Mouse (Mus musculus): Measurements from ENCODE around the gene Eppin. TPM values are rescaled to one million over a fixed set of nuclear protein-coding genes. Genes with fewer than 3 reads are reported as not detected.
"Not testable (repeated sequence)": the region's sequence is repeated elsewhere in the genome, so short reads cannot be mapped to it uniquely, and the experiment has no call there.

Gene Eppin
- polyA plus RNA-seq, 1 experiment from 2014 or later, result not detected

- no peak for ATAC-seq
- Histone ChIP-seq H3K36me3 (no peaks in the 10 kb centered on the region), H3K27ac (no peak overlapping the region), H3K4me1 (no peaks in the 10 kb centered on the region), H3K27me3 (replicated peaks) (no peaks in the 10 kb centered on the region), H3K9ac (no peak overlapping the region), H3K9me3 (replicated peaks) (peaks cover 10% of the 10 kb centered on the region), H3K4me2 (no peak overlapping the region), H3K4me3 (no peak overlapping the region)
- WGBS (ENCODE audit: insufficient replicate concordance), result 46% methylated on average over 3 of the region's 3 CpGs
Measured at GRCm38 (mm10) chr2:164600179-164600578, 6.8 kb upstream of the Eppin start.

- no peaks in the 10 kb centered on the region for H3K4me1 ChIP-seq
- no peak overlapping the region for H3K9ac ChIP-seq
- no peak overlapping the region for H3K4me2 ChIP-seq
- no peaks in the 10 kb centered on the region for H3K9me3 ChIP-seq (replicated peaks)
- H3K4me3 ChIP-seq, result no peak overlapping the region
- WGBS (ENCODE audit: insufficient replicate concordance), result 8% methylated on average over 4 of the region's 4 CpGs
- ATAC-seq, result no peak
- no peaks in the 10 kb centered on the region for H3K36me3 ChIP-seq
- no peaks in the 10 kb centered on the region; the same call in 1 of the 2 replicates for H3K27me3 ChIP-seq (replicated peaks)
- H3K27ac ChIP-seq, result no peak overlapping the region
Measured at GRCm38 (mm10) chr2:164592014-164592413, 1.4 kb downstream of the Eppin start.

- 53% methylated on average over 13 of the region's 13 CpGs for WGBS (ENCODE audit: insufficient replicate concordance)
- H3K4me1 ChIP-seq, ATAC-seq: not testable (repeated sequence)
Measured at GRCm38 (mm10) chr2:164585025-164585725, 8.2 kb downstream of the Eppin start, which contains the start of gene Wfdc6a. Gene Wfdc6a (minus strand): TSS chr2:164585447.

GRCm38 (mm10) chr2:164573359-164573758 lies 20.0 kb downstream of the Eppin start, which contains the start of gene Spint3:
Gene Spint3 (minus strand): TSS chr2:164573459.
- not testable (repeated sequence) for H3K9me3 ChIP-seq (replicated peaks); H3K27ac ChIP-seq; H3K4me1 ChIP-seq; H3K4me2 ChIP-seq; ATAC-seq; H3K4me3 ChIP-seq; H3K9ac ChIP-seq; H3K36me3 ChIP-seq; H3K27me3 ChIP-seq (replicated peaks)
- WGBS (ENCODE audit: insufficient replicate concordance), result 67% methylated on average over 6 of the region's 6 CpGs

More at GRCm38 (mm10) chr2:164585025-164585725, 8.2 kb downstream of the Eppin start, which contains the start of gene Wfdc6a:
- not testable (repeated sequence) for H3K36me3 ChIP-seq; H3K27me3 ChIP-seq (replicated peaks); H3K27ac ChIP-seq; H3K9ac ChIP-seq; H3K4me3 ChIP-seq; H3K9me3 ChIP-seq (replicated peaks); H3K4me2 ChIP-seq

- Histone ChIP-seq H3K4me2 (no peak overlapping the region), H3K36me3 (no peaks in the 10 kb centered on the region), H3K27me3 (replicated peaks) (peaks cover 33% of the 10 kb centered on the region), H3K27ac (no peak overlapping the region), H3K4me3 (no peak overlapping the region), H3K9ac (no peak overlapping the region), H3K4me1 (no peaks in the 10 kb centered on the region), H3K9me3 (replicated peaks) (0 out of 2 replicates have a peak, but pooled peaks cover 5% of the 10 kb centered on the region)
- WGBS (ENCODE audit: insufficient replicate concordance), result 69% methylated on average over 5 of the region's 5 CpGs
- ATAC-seq, result no peak
Measured at GRCm38 (mm10) chr2:164567460-164567859, 25.9 kb downstream of the Eppin start.

- 60% methylated on average over 2 of the region's 2 CpGs for WGBS (ENCODE audit: insufficient replicate concordance)
- Histone ChIP-seq H3K36me3 (no peaks in the 10 kb centered on the region), H3K4me3 (no peak overlapping the region), H3K4me1 (no peaks in the 10 kb centered on the region), H3K27ac (no peak overlapping the region), H3K27me3 (replicated peaks) (peaks cover 38% of the 10 kb centered on the region), H3K4me2 (no peak overlapping the region), H3K9me3 (replicated peaks) (0 out of 2 replicates have a peak, but pooled peaks cover 5% of the 10 kb centered on the region), H3K9ac (no peak overlapping the region)
- ATAC-seq, result no peak
Measured at GRCm38 (mm10) chr2:164566997-164567396, 26.4 kb downstream of the Eppin start.

- Histone ChIP-seq H3K27ac (no peak overlapping the region), H3K4me3 (no peak overlapping the region), H3K9ac (no peak overlapping the region), H3K4me2 (no peak overlapping the region), H3K36me3 (no peaks in the 10 kb centered on the region), H3K9me3 (replicated peaks) (0 out of 2 replicates have a peak, but pooled peaks cover 5% of the 10 kb centered on the region), H3K4me1 (no peaks in the 10 kb centered on the region), H3K27me3 (replicated peaks) (peaks cover 50% of the 10 kb centered on the region)
- 42% methylated on average over 5 of the region's 5 CpGs for WGBS (ENCODE audit: insufficient replicate concordance)
- no peak for ATAC-seq
Measured at GRCm38 (mm10) chr2:164564346-164564745, 29.0 kb downstream of the Eppin start.

GRCm38 (mm10) chr2:164563339-164564038 lies 29.9 kb downstream of the Eppin start:
- no peak overlapping the region for H3K27ac ChIP-seq
- H3K4me2 ChIP-seq, result peak overlapping the region; percentile 66
- 0 out of 2 replicates have a peak, but pooled peaks cover 6% of the 10 kb centered on the region for H3K4me1 ChIP-seq
- 2% methylated on average over 32 of the region's 32 CpGs for WGBS (ENCODE audit: insufficient replicate concordance)
- H3K36me3 ChIP-seq, result no peaks in the 10 kb centered on the region
- ATAC-seq, result no peak
- H3K9me3 ChIP-seq (replicated peaks), result 0 out of 2 replicates have a peak, but pooled peaks cover 5% of the 10 kb centered on the region
- H3K27me3 ChIP-seq (replicated peaks), result peaks cover 50% of the 10 kb centered on the region
- peak overlapping the region; percentile 40 for H3K4me3 ChIP-seq
- H3K9ac ChIP-seq, result peak overlapping the region; percentile 15; the same call in 1 of the 2 replicates

- Histone ChIP-seq H3K36me3 (no peaks in the 10 kb centered on the region), H3K4me3 (peak within 1 kb of the TSS; percentile 40), H3K27ac (no peak within 1 kb of the TSS), H3K27me3 (replicated peaks) (peaks cover 50% of the 10 kb centered on the region), H3K9me3 (replicated peaks) (0 out of 2 replicates have a peak, but pooled peaks cover 5% of the 10 kb centered on the region), H3K4me2 (peak within 1 kb of the TSS; percentile 66), H3K4me1 (0 out of 2 replicates have a peak, but pooled peaks cover 6% of the 10 kb centered on the region), H3K9ac (peak within 1 kb of the TSS; percentile 15; the same call in 1 of the 2 replicates)
- no peak for ATAC-seq
- 12% methylated on average over 24 of the region's 24 CpGs for WGBS (ENCODE audit: insufficient replicate concordance)
Measured at GRCm38 (mm10) chr2:164562391-164563188, 30.8 kb downstream of the Eppin start, which contains the start of gene Wfdc2. Gene Wfdc2 (plus strand): TSS chr2:164562413.

- Histone ChIP-seq H3K9ac (no peak overlapping the region), H3K4me2 (no peak overlapping the region), H3K27ac (no peak overlapping the region), H3K36me3 (no peaks in the 10 kb centered on the region), H3K9me3 (replicated peaks) (no peaks in the 10 kb centered on the region), H3K4me3 (no peak overlapping the region), H3K27me3 (replicated peaks) (peaks cover 44% of the 10 kb centered on the region), H3K4me1 (0 out of 2 replicates have a peak, but pooled peaks cover 6% of the 10 kb centered on the region)
- ATAC-seq, result no peak
- 84% methylated on average over 8 of the region's 8 CpGs for WGBS (ENCODE audit: insufficient replicate concordance)
Measured at GRCm38 (mm10) chr2:164560106-164560505, 33.3 kb downstream of the Eppin start.

- no peak for ATAC-seq
Measured at GRCm38 (mm10) chr2:164558991-164559645, 34.3 kb downstream of the Eppin start.

More at GRCm38 (mm10) chr2:164558991-164559645, 34.3 kb downstream of the Eppin start:
- 20% methylated on average over 16 of the region's 16 CpGs for WGBS (ENCODE audit: insufficient replicate concordance)
- H3K27ac ChIP-seq, result no peak overlapping the region
- no peak overlapping the region for H3K9ac ChIP-seq
- H3K4me3 ChIP-seq, result no peak overlapping the region
- H3K4me1 ChIP-seq, result 0 out of 2 replicates have a peak, but pooled peaks cover 6% of the 10 kb centered on the region
- H3K9me3 ChIP-seq (replicated peaks), result no peaks in the 10 kb centered on the region
- H3K27me3 ChIP-seq (replicated peaks), result peaks cover 34% of the 10 kb centered on the region
- H3K36me3 ChIP-seq, result no peaks in the 10 kb centered on the region
- H3K4me2 ChIP-seq, result 0 out of 2 replicates have a peak overlapping the region, but pooled peaks have one; percentile 1
